Mouse (Mus musculus) telencephalon, adult 2 months (tissue): ENCODE measurements at regions not wholly inside any gene's neighbourhood (a gene's known extent, or its start where the extent isn't known, plus 50 kb on each side); places are given as distances from the start of the nearest gene placed in this dataset.
A peak's percentile ranks its signal among the peaks of the same experiment; 100 is the strongest.
"Not testable (repeated sequence)": the region's sequence is repeated elsewhere in the genome, so short reads cannot be mapped to it uniquely, and the experiment has no call there.

Experiments used
- DNase-seq: peaks from one replicate; pipeline ENCODE4 v3.0.0-alpha.2; 2011; ENCODE audit warnings: low read depth, low spot score

GRCm38 (mm10) chr2:109402556-109402955, 122.0 kb upstream of the Mettl15 start:
- DNase-seq, result no peak

GRCm38 (mm10) chr2:109404262-109404661, 123.7 kb upstream of the Mettl15 start:
- no peak for DNase-seq

GRCm38 (mm10) chr2:109406591-109407079, 126.1 kb upstream of the Mettl15 start:
- DNase-seq, result no peak

- DNase-seq, result no peak
Measured at GRCm38 (mm10) chr2:109420098-109420497, 139.6 kb upstream of the Mettl15 start.

DNA sequence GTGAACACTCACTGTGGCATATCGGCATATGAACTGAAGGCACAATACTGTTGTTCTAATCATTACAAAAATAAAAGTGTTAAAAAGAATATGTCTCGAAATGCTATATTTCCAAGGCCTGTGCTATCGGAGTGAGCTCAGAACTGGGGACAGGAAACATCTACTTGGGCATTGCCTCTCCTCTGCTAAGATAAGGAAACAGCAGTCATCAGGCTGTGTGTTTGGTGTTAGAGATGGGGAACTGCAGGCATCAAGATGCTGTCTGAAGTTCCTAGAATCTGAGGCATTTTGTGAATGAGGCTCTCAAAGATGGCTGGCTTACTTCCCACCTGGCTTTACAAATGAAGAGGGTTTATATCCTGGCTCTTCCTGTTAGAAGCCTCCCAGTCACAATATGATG, 150.6 kb upstream of the Mettl15 start:
- no peak for DNase-seq

GRCm38 (mm10) chr2:109442551-109443120, 162.1 kb upstream of the Mettl15 start:
- DNase-seq, result no peak

GRCm38 (mm10) chr2:109443521-109444066, 163.0 kb upstream of the Mettl15 start:
- DNase-seq, result peak; percentile 3

GRCm38 (mm10) chr2:109462246-109462645, 181.7 kb upstream of the Mettl15 start:
- not testable (repeated sequence) for DNase-seq

DNA sequence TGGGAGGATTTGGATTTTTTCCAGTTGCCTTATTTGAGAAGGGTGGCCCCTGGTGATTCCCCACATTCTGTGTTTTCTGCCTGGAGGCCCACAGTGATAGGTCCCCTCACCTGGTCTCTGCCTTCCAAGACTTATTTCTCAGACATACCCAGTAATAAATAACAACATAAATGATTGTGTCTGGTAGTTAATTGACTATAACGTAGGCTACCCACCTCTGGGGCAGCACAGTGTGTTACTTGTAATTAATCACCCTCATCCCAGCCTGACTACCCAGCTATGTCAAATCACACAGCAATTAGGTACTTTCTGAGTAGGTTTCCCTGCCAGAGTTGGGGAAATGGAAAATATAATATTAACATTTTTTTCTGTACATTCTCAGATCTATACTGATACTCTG, 190.2 kb upstream of the Bdnf start:
- DNase-seq, result no peak

- no peak for DNase-seq
Measured at GRCm38 (mm10) chr2:109487591-109487990, 186.9 kb upstream of the Bdnf start.

- DNase-seq, result no peak
Measured at GRCm38 (mm10) chr2:109502186-109502585, 172.3 kb upstream of the Bdnf start.

DNA sequence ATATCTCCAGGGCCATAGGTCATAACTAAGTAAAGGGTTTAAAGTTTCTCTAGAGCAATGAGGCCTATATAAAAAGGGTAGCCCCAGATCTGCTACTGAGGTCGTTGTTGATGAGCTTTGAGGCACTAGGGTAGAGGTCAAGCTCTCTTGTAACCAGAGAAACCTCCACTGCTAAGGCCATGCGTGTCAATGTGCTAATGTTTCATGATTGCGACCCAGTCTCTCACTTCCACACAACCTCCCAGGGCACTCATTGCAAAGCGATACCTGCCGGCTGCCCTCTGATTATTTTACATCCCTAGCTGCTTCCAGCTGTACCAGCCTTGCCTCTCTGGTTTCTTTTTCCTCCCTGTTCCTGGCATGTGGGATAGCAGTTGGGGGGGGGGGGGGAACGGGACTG, 169.6 kb upstream of the Bdnf start:
- no peak for DNase-seq

GRCm38 (mm10) chr2:109510070-109510979, 164.2 kb upstream of the Bdnf start:
- DNase-seq, result no peak

- DNase-seq, result no peak
Measured at GRCm38 (mm10) chr2:109511142-109511541, 163.4 kb upstream of the Bdnf start.

GRCm38 (mm10) chr2:109519261-109519660, 155.2 kb upstream of the Bdnf start:
- no peak for DNase-seq

DNA sequence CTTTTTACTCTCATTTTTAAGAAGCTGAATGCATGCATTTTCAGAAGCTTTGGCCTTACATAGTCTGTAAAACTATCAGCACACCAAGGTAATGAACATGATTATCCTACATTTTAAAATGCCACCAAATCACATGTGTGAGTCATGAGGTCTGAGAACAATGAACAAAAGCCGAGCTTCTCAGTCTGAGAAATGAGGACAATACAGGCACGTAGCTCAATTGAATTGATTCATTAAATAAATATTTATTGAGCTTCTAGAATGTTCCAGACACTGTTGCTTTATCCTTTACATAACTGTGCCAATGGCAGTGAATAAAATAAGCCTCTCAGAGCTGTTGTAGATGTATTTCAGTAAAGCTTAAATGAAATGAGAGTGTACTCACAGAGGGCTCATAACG, 154.0 kb upstream of the Bdnf start:
- DNase-seq, result no peak

- no peak for DNase-seq
Measured at GRCm38 (mm10) chr2:109539519-109539918, 135.0 kb upstream of the Bdnf start.

GRCm38 (mm10) chr2:109546486-109547115, 127.9 kb upstream of the Bdnf start:
- DNase-seq, result no peak

DNA sequence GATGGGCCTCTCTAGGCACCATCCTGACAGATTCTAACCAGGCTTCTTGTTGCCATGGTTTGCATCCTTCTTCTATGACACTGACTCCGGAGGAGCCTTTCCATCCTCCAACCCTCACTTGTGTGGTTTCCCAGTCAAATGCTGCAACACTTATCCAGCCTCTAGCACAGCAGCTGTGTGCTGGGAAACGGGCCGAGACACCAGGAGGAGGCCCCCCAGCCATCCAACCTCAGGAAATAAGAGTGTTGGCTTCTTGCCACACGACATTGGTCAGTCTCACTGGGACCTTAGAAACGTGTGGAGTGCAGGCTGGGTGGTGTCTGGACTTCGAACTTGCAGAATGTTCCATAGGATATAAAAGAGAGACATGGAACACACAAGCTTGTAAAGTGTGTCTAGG, 119.9 kb upstream of the Bdnf start:
- DNase-seq, result no peak

- no peak for DNase-seq
Measured at GRCm38 (mm10) chr2:109559088-109560030, 115.1 kb upstream of the Bdnf start.

DNA sequence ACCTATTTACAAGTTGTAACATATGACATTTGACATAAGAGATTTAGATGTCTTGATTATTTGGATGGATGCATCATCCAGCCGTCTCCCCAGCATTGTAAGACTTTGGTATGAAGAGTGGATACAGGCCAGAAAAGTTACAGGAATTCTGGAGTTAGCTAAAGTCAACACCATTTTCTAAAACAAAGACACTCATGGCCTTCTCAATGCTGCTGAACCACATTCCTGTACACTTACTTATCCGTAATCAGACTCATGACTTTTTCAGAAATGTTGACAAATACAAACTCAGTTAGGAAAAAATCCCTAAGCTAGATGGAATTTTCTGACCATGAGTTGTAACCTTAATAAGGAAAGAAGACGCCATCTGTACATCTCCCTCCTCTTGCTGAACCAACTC, 111.5 kb upstream of the Bdnf start:
- no peak for DNase-seq
